Mouse (Mus musculus) forebrain, embryonic 10.5 days (tissue): Measurements from ENCODE around the gene Plxna4. TPM values are rescaled to one million over a fixed set of nuclear protein-coding genes. Genes with fewer than 3 reads are reported as not detected.

ENCODE experiments used
- DNase-seq: peaks from one replicate; pipeline ENCODE4 v3.0.0-alpha.2; 2017; ENCODE audit warnings: low spot score; ENCODE audit errors: extremely low spot score
- H3K27ac ChIP-seq: fragments of 300-500 bp; sonication (generic); 2 replicates; pipeline ENCODE4 v1.5.1; 2016; ENCODE audit warnings: mild to moderate bottlenecking
- H3K27me3 ChIP-seq: fragments of 300-500 bp; sonication (generic); 2 replicates; pipeline ENCODE4 v1.6.1; 2016; ENCODE audit warnings: mild to moderate bottlenecking; ENCODE audit not compliant: poor library complexity, severe bottlenecking
- H3K36me3 ChIP-seq: fragments of 300-500 bp; sonication (generic); replicated peaks from 2 replicates; pipeline ENCODE4 v1.6.1; 2016; ENCODE audit warnings: mild to moderate bottlenecking, moderate library complexity
- H3K4me1 ChIP-seq: fragments of 300-500 bp; sonication (generic); 2 replicates; pipeline ENCODE4 v1.6.1; 2016
- H3K4me3 ChIP-seq: fragments of 300-500 bp; sonication (generic); 2 replicates; pipeline ENCODE4 v1.5.1; 2016; ENCODE audit warnings: mild to moderate bottlenecking, moderate library complexity
- H3K9me3 ChIP-seq: fragments of 300-500 bp; sonication (generic); 2 replicates; pipeline ENCODE4 v1.6.1; 2016; ENCODE audit warnings: mild to moderate bottlenecking, moderate library complexity
- WGBS: fragments of 180-500 bp; shearing (Covaris S2); methylation state at CpG from one replicate; pipeline ENCODE4 v1.1.7; 2016; 5-methylcytosine and 5-hydroxymethylcytosine counted together
- polyA plus RNA-seq: library from polyadenylated mRNA; unstranded; fragments of >200 nt; fragmentation: Nextera tagmentation; extraction: Ambion mirVana; gene quantifications from 2 replicates; pipeline ENCODE4 v1.2.1, GENCODE M21; 2016

Plxna4 gene
- polyA plus RNA-seq, 1 experiment from 2014 or later = 1.2 TPM

DNA sequence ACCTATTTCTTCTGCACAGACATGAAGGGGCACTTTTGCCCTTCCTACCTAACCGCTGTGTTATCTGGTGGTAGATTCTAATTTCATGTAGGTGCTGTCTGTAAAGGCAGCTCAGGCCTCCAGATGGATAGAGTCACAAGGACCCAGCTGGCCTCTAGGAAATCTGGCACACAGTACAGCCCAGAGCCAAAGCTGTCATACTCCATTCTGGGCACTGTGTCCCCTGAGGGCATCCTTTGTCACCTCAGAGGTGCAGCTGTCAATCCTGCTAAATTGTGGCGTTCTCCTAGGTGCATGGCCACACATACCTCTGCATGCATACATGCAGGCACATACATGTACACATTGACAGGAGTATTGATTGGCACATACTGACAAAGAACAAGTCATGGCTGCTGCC lies 394.9 kb downstream of the Plxna4 start:
- Histone ChIP-seq H3K9me3 (0 out of 2 replicates have a peak, but pooled peaks cover 3% of the 10 kb centered on the region), H3K27ac (no peak overlapping the region), H3K36me3 (no peaks in the 10 kb centered on the region), H3K4me1 (no peaks in the 10 kb centered on the region), H3K27me3 (no peaks in the 10 kb centered on the region), H3K4me3 (no peak overlapping the region)
- 92% methylated on average over 2 of the region's 2 CpGs for WGBS
- DNase-seq = no peak

- H3K4me1 ChIP-seq = peaks cover 19% of the 10 kb centered on the region
- no peak overlapping the region for H3K27ac ChIP-seq
- no peaks in the 10 kb centered on the region for H3K9me3 ChIP-seq
- WGBS = 89% methylated on average over 4 of the region's 4 CpGs
- no peak overlapping the region for H3K4me3 ChIP-seq
- no peak for DNase-seq
- H3K27me3 ChIP-seq = 0 out of 2 replicates have a peak, but pooled peaks cover 7% of the 10 kb centered on the region
- H3K36me3 ChIP-seq = no peaks in the 10 kb centered on the region
Measured at GRCm38 (mm10) chr6:32184402-32184985, 403.5 kb downstream of the Plxna4 start.

DNA sequence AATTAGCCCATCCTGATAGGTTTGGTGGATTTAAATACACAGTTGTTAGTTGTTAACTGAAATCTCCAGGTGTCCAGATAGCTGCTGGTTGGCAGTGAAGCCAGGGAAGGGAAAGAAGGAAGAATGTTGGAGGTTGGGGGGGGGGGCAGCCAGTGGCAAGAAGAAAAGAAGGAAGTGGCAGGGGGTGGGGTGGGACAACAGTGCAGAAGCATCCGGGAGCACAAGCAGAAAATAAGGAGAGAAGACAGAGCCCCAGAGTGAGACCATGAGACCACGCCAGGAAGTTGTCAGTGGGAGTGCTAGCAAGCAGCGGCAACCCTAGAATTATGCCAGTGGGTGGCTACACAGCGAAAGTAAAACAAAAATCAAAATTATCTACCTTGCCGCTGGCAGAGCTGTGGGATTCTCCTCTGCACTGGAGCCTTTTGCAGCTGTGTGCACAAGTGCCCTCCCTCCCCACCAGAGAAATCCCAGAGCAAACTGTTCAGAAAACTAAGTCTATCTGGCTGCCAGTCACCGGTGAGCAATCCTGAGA lies 404.3 kb downstream of the Plxna4 start:
- peaks cover 24% of the 10 kb centered on the region for H3K4me1 ChIP-seq
- H3K27ac ChIP-seq = no peak overlapping the region
- H3K4me3 ChIP-seq = no peak overlapping the region
- no peaks in the 10 kb centered on the region for H3K36me3 ChIP-seq
- 0 out of 2 replicates have a peak, but pooled peaks cover 7% of the 10 kb centered on the region for H3K27me3 ChIP-seq
- WGBS = 75% methylated on average over 6 of the region's 6 CpGs
- H3K9me3 ChIP-seq = no peaks in the 10 kb centered on the region
- DNase-seq = no peak

- peak; percentile 14 for DNase-seq
- Histone ChIP-seq H3K27ac (no peak overlapping the region), H3K36me3 (no peaks in the 10 kb centered on the region), H3K9me3 (no peaks in the 10 kb centered on the region), H3K27me3 (0 out of 2 replicates have a peak, but pooled peaks cover 7% of the 10 kb centered on the region), H3K4me1 (peaks cover 24% of the 10 kb centered on the region), H3K4me3 (no peak overlapping the region)
- 69% methylated on average over 5 of the region's 5 CpGs for WGBS
Measured at GRCm38 (mm10) chr6:32180012-32180358, 408.0 kb downstream of the Plxna4 start.

DNA sequence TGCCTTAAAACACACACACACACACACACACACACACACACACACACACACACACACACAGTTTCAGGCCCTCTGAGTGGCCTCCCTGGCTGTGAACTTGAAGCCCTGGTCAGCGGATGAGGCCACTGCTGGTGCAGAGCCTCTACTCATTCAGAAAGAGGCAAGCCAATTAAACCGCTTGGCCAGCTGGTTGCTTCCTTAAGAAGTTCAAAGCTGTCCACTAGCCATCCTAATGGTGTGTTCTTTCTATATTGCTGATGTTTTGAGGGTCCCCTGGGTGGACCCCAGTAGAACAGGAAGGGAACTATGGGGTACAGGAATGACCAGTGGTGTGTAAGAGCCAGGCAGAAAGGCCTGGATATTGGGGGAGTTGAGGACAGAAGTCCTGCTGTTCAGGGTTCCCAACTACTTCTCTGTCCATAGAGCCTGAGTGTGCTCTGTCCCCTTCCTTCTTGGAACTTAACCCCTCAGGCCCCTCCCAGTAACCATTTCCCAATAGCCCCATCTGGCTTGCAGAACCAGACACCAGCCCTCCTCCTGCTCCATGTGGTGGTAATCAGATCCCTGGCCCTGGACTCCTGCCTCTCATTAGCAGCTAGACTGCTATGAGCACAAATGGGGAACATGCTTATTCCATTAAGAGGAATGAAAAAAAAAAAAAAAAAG lies 408.5 kb downstream of the Plxna4 start:
- Histone ChIP-seq H3K27me3 (0 out of 2 replicates have a peak, but pooled peaks cover 7% of the 10 kb centered on the region), H3K36me3 (no peaks in the 10 kb centered on the region), H3K27ac (no peak overlapping the region), H3K9me3 (no peaks in the 10 kb centered on the region), H3K4me3 (no peak overlapping the region), H3K4me1 (peaks cover 22% of the 10 kb centered on the region)
- 88% methylated on average over 2 of the region's 2 CpGs for WGBS
- DNase-seq = peak; percentile 28

- WGBS = 74% methylated on average over 3 of the region's 3 CpGs
Measured at GRCm38 (mm10) chr6:32177905-32178304, 410.1 kb downstream of the Plxna4 start.

GRCm38 (mm10) chr6:32167725-32168124 lies 420.3 kb downstream of the Plxna4 start:
- Histone ChIP-seq H3K4me3 (no peak overlapping the region), H3K9me3 (no peaks in the 10 kb centered on the region), H3K27me3 (no peaks in the 10 kb centered on the region), H3K27ac (no peak overlapping the region), H3K36me3 (no peaks in the 10 kb centered on the region), H3K4me1 (no peaks in the 10 kb centered on the region)
- 71% methylated on average over 1 of the region's 1 CpGs for WGBS
- DNase-seq = no peak

More at GRCm38 (mm10) chr6:32177905-32178304, 410.1 kb downstream of the Plxna4 start:
- H3K27me3 ChIP-seq = 0 out of 2 replicates have a peak, but pooled peaks cover 7% of the 10 kb centered on the region
- no peaks in the 10 kb centered on the region for H3K36me3 ChIP-seq
- H3K27ac ChIP-seq = no peak overlapping the region
- no peaks in the 10 kb centered on the region for H3K9me3 ChIP-seq
- H3K4me1 ChIP-seq = peaks cover 19% of the 10 kb centered on the region
- no peak overlapping the region for H3K4me3 ChIP-seq
- DNase-seq = no peak

- 89% methylated on average over 2 of the region's 2 CpGs for WGBS
- no peaks in the 10 kb centered on the region for H3K36me3 ChIP-seq
- H3K9me3 ChIP-seq = no peaks in the 10 kb centered on the region
- H3K4me1 ChIP-seq = peaks cover 7% of the 10 kb centered on the region; the same call in 1 of the 2 replicates
- DNase-seq = no peak
- no peaks in the 10 kb centered on the region for H3K27me3 ChIP-seq
- no peak overlapping the region for H3K4me3 ChIP-seq
- H3K27ac ChIP-seq = no peak overlapping the region
Measured at GRCm38 (mm10) chr6:32160370-32160769, 427.6 kb downstream of the Plxna4 start.

GRCm38 (mm10) chr6:32159931-32160330 lies 428.1 kb downstream of the Plxna4 start:
- Histone ChIP-seq H3K4me1 (peaks cover 7% of the 10 kb centered on the region; the same call in 1 of the 2 replicates), H3K9me3 (no peaks in the 10 kb centered on the region), H3K36me3 (no peaks in the 10 kb centered on the region), H3K27me3 (no peaks in the 10 kb centered on the region), H3K4me3 (no peak overlapping the region), H3K27ac (no peak overlapping the region)
- DNase-seq = no peak
- WGBS = 79% methylated on average over 4 of the region's 4 CpGs

- no peak for DNase-seq
- no peak overlapping the region for H3K4me3 ChIP-seq
- no peaks in the 10 kb centered on the region for H3K9me3 ChIP-seq
- H3K4me1 ChIP-seq = peaks cover 7% of the 10 kb centered on the region; the same call in 1 of the 2 replicates
- H3K27ac ChIP-seq = no peak overlapping the region
- H3K27me3 ChIP-seq = no peaks in the 10 kb centered on the region
- no peaks in the 10 kb centered on the region for H3K36me3 ChIP-seq
- WGBS = 86% methylated on average over 1 of the region's 1 CpGs
Measured at GRCm38 (mm10) chr6:32158347-32158746, 429.6 kb downstream of the Plxna4 start.

DNA sequence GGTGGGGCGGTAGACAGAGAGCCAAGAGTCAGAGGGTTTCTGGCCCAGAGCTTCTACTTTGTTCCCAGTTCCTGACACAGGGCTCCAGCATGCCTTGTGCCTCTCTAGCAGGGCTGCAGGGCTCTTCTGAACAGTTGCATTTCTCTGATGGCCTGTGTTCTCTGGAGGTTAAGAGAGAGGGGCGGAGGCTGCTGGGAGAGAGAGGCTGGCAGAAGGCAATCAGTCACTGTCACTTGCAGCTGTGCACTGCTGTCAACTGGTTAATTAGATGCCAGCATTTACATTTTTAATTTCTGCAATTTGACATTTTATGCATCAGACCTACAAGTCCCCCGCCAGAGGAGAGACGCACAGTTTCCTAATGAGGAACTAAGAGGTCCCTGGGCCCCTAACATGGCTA lies 434.8 kb downstream of the Plxna4 start:
- no peaks in the 10 kb centered on the region for H3K27me3 ChIP-seq
- H3K4me1 ChIP-seq = peaks cover 7% of the 10 kb centered on the region; the same call in 1 of the 2 replicates
- 94% methylated on average over 4 of the region's 4 CpGs for WGBS
- no peaks in the 10 kb centered on the region for H3K36me3 ChIP-seq
- no peak for DNase-seq
- H3K27ac ChIP-seq = no peak overlapping the region
- no peak overlapping the region for H3K4me3 ChIP-seq
- H3K9me3 ChIP-seq = no peaks in the 10 kb centered on the region

- Histone ChIP-seq H3K9me3 (no peaks in the 10 kb centered on the region), H3K36me3 (no peaks in the 10 kb centered on the region), H3K27me3 (no peaks in the 10 kb centered on the region), H3K4me1 (peaks cover 4% of the 10 kb centered on the region; the same call in 1 of the 2 replicates), H3K27ac (no peak overlapping the region), H3K4me3 (no peak overlapping the region)
- 92% methylated on average over 4 of the region's 4 CpGs for WGBS
- no peak for DNase-seq
Measured at GRCm38 (mm10) chr6:32150836-32151235, 437.2 kb downstream of the Plxna4 start.

GRCm38 (mm10) chr6:32144771-32145170 lies 443.2 kb downstream of the Plxna4 start:
- Histone ChIP-seq H3K27me3 (no peaks in the 10 kb centered on the region), H3K9me3 (no peaks in the 10 kb centered on the region), H3K4me1 (no peaks in the 10 kb centered on the region), H3K36me3 (no peaks in the 10 kb centered on the region), H3K27ac (no peak overlapping the region), H3K4me3 (no peak overlapping the region)
- WGBS = 76% methylated on average over 4 of the region's 4 CpGs
- no peak for DNase-seq
